Comparison of ENCODE assay signal across 9 mouse cellular contexts in genomic region chr11:82388371-82389313, GRCm38 (mm10). TPM values are rescaled to one million over a fixed set of nuclear protein-coding genes. Genes with fewer than 3 reads are reported as not detected.
DNase-seq lines count a peak whose midpoint lies in the region; ATAC-seq and TF ChIP-seq lines count a peak whose summit lies in the region.
"Had no signal": no experiment of that assay in that cellular context is flagged by ENCODE, and none has a peak within 500 bp of the region (broad histone marks: within the 10 kb centered on the region; RNA-seq: fewer than 3 reads in every experiment).

Tmem132e (plus strand) TSS chr11:82388900.

- H3K4me2 ChIP-seq in lung, postnatal 0 days (replicated peaks; ENCODE audit: low read depth, low read length), result peak within 1 kb of the TSS; percentile 61
- peak within 1 kb of the TSS; percentile 78 for H3K4me2 ChIP-seq in neural tube, embryonic 13.5 days

- no peak within 1 kb of the TSS for H3K27ac ChIP-seq in lung, postnatal 0 days (ENCODE audit: low read length)
- H3K27ac ChIP-seq in neural tube, embryonic 13.5 days (replicated peaks), result peak within 1 kb of the TSS; percentile 76

- WGBS in lung, postnatal 0 days, result under 1% methylated on average over 72 of the region's 88 CpGs
- WGBS in neural tube, embryonic 13.5 days, result under 1% methylated on average over 79 of the region's 88 CpGs

- H3K9ac ChIP-seq in lung, postnatal 0 days (replicated peaks; ENCODE audit: low read depth), result no peak within 1 kb of the TSS
- H3K9ac ChIP-seq in neural tube, embryonic 13.5 days, result peak within 1 kb of the TSS; percentile 78

- H3K36me3 ChIP-seq in lung, postnatal 0 days (ENCODE audit: insufficient read depth, low read length), result no peaks in the 10 kb centered on the region
- H3K36me3 ChIP-seq in neural tube, embryonic 13.5 days, result no peaks in the 10 kb centered on the region

- intact Hi-C loops in left cerebral cortex, postnatal 25 days (cut with DNase I), result loop anchor here (5.0 kb wide), 3 partner anchors 224 to 484 kb away; partner anchors contain the start of gene Rffl

- H3K4me3 ChIP-seq in lung, postnatal 0 days (ENCODE audit: low read depth, low read length), result peak within 1 kb of the TSS; percentile 35
- peak within 1 kb of the TSS; percentile 71 for H3K4me3 ChIP-seq in neural tube, embryonic 13.5 days

- ATAC-seq in lung, postnatal 0 days, result no peak
- ATAC-seq in neural tube, embryonic 13.5 days (ENCODE audit: low read depth), result peak; percentile 49

- peaks cover 59% of the 10 kb centered on the region for H3K27me3 ChIP-seq in lung, postnatal 0 days (replicated peaks; ENCODE audit: insufficient read depth, low read length)
- peaks cover 50% of the 10 kb centered on the region for H3K27me3 ChIP-seq in neural tube, embryonic 13.5 days

- no peak for TF ChIP-seq EP300 in lung, postnatal 0 days (IDR thresholded peaks at IDR 0.05)

- H3K4me1 ChIP-seq in lung, postnatal 0 days (ENCODE audit: insufficient read depth, low read depth, low read length), result no peaks in the 10 kb centered on the region
- H3K4me1 ChIP-seq in neural tube, embryonic 13.5 days (replicated peaks), result peaks cover 61% of the 10 kb centered on the region

- TF ChIP-seq CTCF in lung, postnatal 0 days (IDR thresholded peaks at IDR 0.05), result 0 out of 2 replicates have a peak, but pooled peaks have one; percentile 2

- no peaks in the 10 kb centered on the region for H3K9me3 ChIP-seq in lung, postnatal 0 days (ENCODE audit: low read length)
- H3K9me3 ChIP-seq in neural tube, embryonic 13.5 days, result no peaks in the 10 kb centered on the region

- DNase-seq in lung, postnatal 0 days (ENCODE audit: low spot score), result no peak
- no peak for DNase-seq in lung, postnatal 25 days (ENCODE audit: low spot score)
- peak; percentile 32 to 53 for DNase-seq in cerebellum, postnatal 36 days
- DNase-seq in forelimb bud, embryonic 11.5 days (ENCODE audit: low read depth, low spot score), result peak; percentile 14
- DNase-seq in left cerebral cortex, postnatal 25 days (ENCODE audit: low spot score in 2 of 2), result peak; percentile 19 to 21
- no peak for DNase-seq in MN1 (ENCODE audit: low spot score)

RNA-seq across cellular contexts. Expression of gene Tmem132e, which starts in this region (rescaled TPM):
- 0.04 TPM in 1 of 2 replicates, not detected in the other for polyA plus RNA-seq in lung, postnatal 0 days (2015; fragmentation: Nextera tagmentation; extraction: Ambion mirVana)
- total RNA-seq in left cerebral cortex, postnatal 25 days (2021), result 10 to 100 TPM; 17.7 to 19.1 TPM
- polyA plus RNA-seq in neural tube, embryonic 13.5 days (2015; fragmentation: Nextera tagmentation; extraction: Ambion mirVana), result 4.5 and 5.1 TPM in 2 replicates
- total RNA-seq: common myeloid progenitor, adult 5-6 weeks; neutrophil, adult 5-6 weeks had no signal

Comparison
In these comparisons a context has a peak if more than half of its experiments do, and no peak if none do; other contexts are left out.
1. DNase-seq: peak in cerebellum, postnatal 36 days (2 of 2), forelimb bud, embryonic 11.5 days (single experiment) and left cerebral cortex, postnatal 25 days (2 of 2); none in lung, postnatal 0 days (single experiment), lung, postnatal 25 days (single experiment) and MN1 (single experiment).